9 mouse cellular contexts compared by ENCODE assay signal in the genomic region with DNA sequence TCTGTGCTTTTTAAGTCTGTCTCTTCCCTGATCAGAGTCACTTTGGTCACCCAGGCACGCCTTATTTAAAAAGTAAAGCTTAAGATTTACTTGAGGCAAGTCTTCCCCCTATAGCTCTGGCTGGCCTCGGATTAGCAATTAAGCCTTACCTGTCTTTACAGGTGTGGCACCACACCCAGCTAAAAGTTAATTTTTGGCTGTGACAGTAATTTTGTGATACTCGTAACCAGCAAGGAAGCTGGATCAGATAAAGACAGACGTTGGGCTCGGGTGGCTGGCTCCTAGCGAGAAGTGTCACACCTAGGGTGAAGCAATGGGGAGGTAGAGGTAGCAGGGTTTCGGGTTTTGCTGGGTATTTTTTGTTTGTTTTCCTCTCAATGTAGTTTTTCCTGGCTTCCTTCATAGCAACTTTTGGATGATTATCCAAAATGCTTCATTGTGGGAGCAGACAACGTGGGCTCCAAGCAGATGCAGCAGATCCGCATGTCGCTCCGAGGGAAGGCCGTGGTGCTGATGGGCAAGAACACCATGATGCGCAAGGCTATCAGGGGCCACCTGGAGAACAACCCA. TPM values are rescaled to one million over a fixed set of nuclear protein-coding genes. Genes with fewer than 3 reads are reported as not detected.
DNase-seq lines count a peak whose midpoint lies in the region; ATAC-seq and TF ChIP-seq lines count a peak whose summit lies in the region.
"Had no signal": no experiment of that assay in that cellular context is flagged by ENCODE, and none has a peak within 500 bp of the region (broad histone marks: within the 10 kb centered on the region; RNA-seq: fewer than 3 reads in every experiment).

No protein-coding gene starts in this region.

- H3K9me3 ChIP-seq in G1E (replicated peaks), result no peaks in the 10 kb centered on the region
- H3K9me3 ChIP-seq in hindbrain, embryonic 11.5 days (ENCODE audit: control insufficient read depth, low read length), result no peaks in the 10 kb centered on the region

- H3K27ac ChIP-seq in heart, adult 2 months, result no peak overlapping the region
- no peak overlapping the region for H3K27ac ChIP-seq in hindbrain, embryonic 11.5 days (ENCODE audit: low read depth, low read length)
- peak overlapping the region; percentile 42 for H3K27ac ChIP-seq in macrophage

- H3K27me3 ChIP-seq in heart, adult 2 months (ENCODE audit: control insufficient read depth, insufficient read depth, low read length), result no peaks in the 10 kb centered on the region
- no peaks in the 10 kb centered on the region for H3K27me3 ChIP-seq in G1E (ENCODE audit: insufficient read depth, low read length)
- no peaks in the 10 kb centered on the region for H3K27me3 ChIP-seq in hindbrain, embryonic 11.5 days (ENCODE audit: control insufficient read depth, insufficient read depth, low read length)

- TF ChIP-seq CTCF in heart, adult 2 months (IDR thresholded peaks at IDR 0.05), result no peak
- no peak for TF ChIP-seq CTCF in G1E (IDR thresholded peaks at IDR 0.05; ENCODE audit: low read depth, low read length)

- no peak for ATAC-seq in G1E (ENCODE audit: extremely low read depth, insufficient number of reproducible peaks, low FRiP score, poor library complexity, severe bottlenecking)
- no peak for ATAC-seq in hindbrain, embryonic 11.5 days (ENCODE audit: low FRiP score)

- peaks cover 9% of the 10 kb centered on the region; the same call in 1 of the 2 replicates for H3K36me3 ChIP-seq in heart, adult 2 months (ENCODE audit: control insufficient read depth, insufficient read depth, low read length)
- H3K36me3 ChIP-seq in G1E (replicated peaks) (peaks cover 44% of the 10 kb centered on the region), macrophage (ENCODE audit: inconsistent target) (peaks cover 20% of the 10 kb centered on the region; the same call in 1 of the 2 replicates)
- H3K36me3 ChIP-seq in hindbrain, embryonic 11.5 days (ENCODE audit: control insufficient read depth, insufficient read depth, low read length), result peaks cover 10% of the 10 kb centered on the region; the same call in 1 of the 2 replicates

- TF ChIP-seq EP300 in heart, adult 2 months (IDR thresholded peaks at IDR 0.05; ENCODE audit: insufficient read depth, low read depth, low read length), result no peak

- intact Hi-C loops in heart, adult 2 months (cut with DNase I), result no loop called here

- H3K79me2 ChIP-seq in heart, adult 2 months (replicated peaks; ENCODE audit: control insufficient read depth, insufficient read depth, low read length), result peaks cover 3% of the 10 kb centered on the region
- peaks cover 21% of the 10 kb centered on the region for H3K79me2 ChIP-seq in macrophage (ENCODE audit: inconsistent target)

- H3K4me1 ChIP-seq in heart, adult 2 months (ENCODE audit: control insufficient read depth, insufficient read depth, low read length), result peaks cover 2% of the 10 kb centered on the region
- peaks cover 29% of the 10 kb centered on the region for H3K4me1 ChIP-seq in G1E (ENCODE audit: insufficient read depth, low read depth, low read length)
- H3K4me1 ChIP-seq in hindbrain, embryonic 11.5 days (replicated peaks; ENCODE audit: control insufficient read depth, insufficient read depth, low read length), result peaks cover 4% of the 10 kb centered on the region; the same call in 1 of the 2 replicates

- peak overlapping the region; percentile 68 for H3K4me2 ChIP-seq in hindbrain, embryonic 11.5 days (replicated peaks; ENCODE audit: low read depth, low read length)

- H3K9ac ChIP-seq in heart, adult 2 months (ENCODE audit: low read depth, low read length), result no peak overlapping the region
- H3K9ac ChIP-seq in hindbrain, embryonic 11.5 days (ENCODE audit: low read depth, low read length), result peak overlapping the region; percentile 86

- H3K4me3 ChIP-seq in heart, adult 2 months, result peak overlapping the region; percentile 79
- H3K4me3 ChIP-seq in G1E (ENCODE audit: low read depth, low read length), result peak overlapping the region; percentile 93
- H3K4me3 ChIP-seq in hindbrain, embryonic 11.5 days (ENCODE audit: low read depth, low read length), result peak overlapping the region; percentile 80
- H3K4me3 ChIP-seq in macrophage (ENCODE audit: inconsistent target), result peak overlapping the region; percentile 51

- WGBS in heart, adult 2 months, result 43% methylated on average over 13 of the region's 13 CpGs
- WGBS in hindbrain, embryonic 11.5 days, result 41% methylated on average over 13 of the region's 13 CpGs
- WGBS in macrophage (ENCODE audit: missing documents), result 62% methylated on average over 13 of the region's 13 CpGs

- no peak for TF ChIP-seq POLR2A in heart, adult 2 months (IDR thresholded peaks at IDR 0.05; ENCODE audit: insufficient read depth, low read depth, low read length)

- no peak for DNase-seq in heart, adult 2 months
- no peak for DNase-seq in heart, adult 18-20 months
- no peak for DNase-seq in G1E (ENCODE audit: low spot score)
- no peak for DNase-seq in hindbrain, embryonic 11.5 days (ENCODE audit: low spot score)
- no peak for DNase-seq in adrenal gland, adult 2 months
- no peak for DNase-seq in layer of hippocampus, adult 9-11 months
- no peak for DNase-seq in adrenal gland, postnatal 10 days
- DNase-seq: thymus, postnatal 25 days had no signal

RNA-seq across cellular contexts. Expression of a gene that starts 1.2 kb away (rescaled TPM):
- 100 to 1,000 TPM; 587 to 705 TPM for total RNA-seq in heart, adult 2 months (2021)
- 1,240 and 1,274 TPM in 2 replicates for polyA plus RNA-seq in heart, adult 2 months (2012; rRNA removed)
- total RNA-seq in heart, adult 18-20 months (2021), result 100 to 1,000 TPM; 624 to 648 TPM
- 870 and 980 TPM in 2 replicates for total RNA-seq in G1E (2014; fragmentation: Nextera tagmentation)
- 1,362 and 1,673 TPM in 2 replicates for total RNA-seq in G1E (2017)
- polyA plus RNA-seq in G1E (2012), result 712 and 915 TPM in 2 replicates
- 1,244 and 1,247 TPM in 2 replicates for polyA plus RNA-seq in hindbrain, embryonic 11.5 days (2014; fragmentation: Nextera tagmentation; extraction: Ambion mirVana)
- total RNA-seq in macrophage (2018; cell fraction: chromatin; rRNA removed), result 100 to 1,000 TPM in 3 of 26 experiments, 10 to 100 TPM in 23; 33.9 to 262 (median 61.4) TPM
- total RNA-seq in macrophage (2018; cell fraction: cytosol; rRNA removed), result 1,000 to 10,000 TPM in 11 of 26 experiments, 100 to 1,000 TPM in 15; 571 to 1,302 (median 885) TPM
- 100 to 1,000 TPM; 118 to 274 (median 175) TPM for total RNA-seq in macrophage (2018; cell fraction: nucleus; rRNA removed)
- 520 to 1,272 TPM (median 1,219 TPM) in 3 replicates for polyA plus RNA-seq in macrophage (2018)
- 100 to 1,000 TPM; 758 to 884 TPM for total RNA-seq in adrenal gland, adult 2 months (2021)
- polyA plus RNA-seq in adrenal gland, adult 2 months (2012; rRNA removed), result 1,163 and 1,198 TPM in 2 replicates
- 100 to 1,000 TPM; 933 to 968 TPM for total RNA-seq in adrenal gland, postnatal 10 days (2021)

RNA-seq across cellular contexts. Expression of a gene that starts 4.6 kb away (rescaled TPM):
- total RNA-seq in heart, adult 2 months (2021), result 10 to 100 TPM; 34.2 to 40.1 TPM
- 21.5 and 34.6 TPM in 2 replicates for polyA plus RNA-seq in heart, adult 2 months (2012; rRNA removed)
- 10 to 100 TPM; 39.1 to 41.5 TPM for total RNA-seq in heart, adult 18-20 months (2021)
- 78.5 and 96.0 TPM in 2 replicates for total RNA-seq in G1E (2014; fragmentation: Nextera tagmentation)
- 44.6 and 45.7 TPM in 2 replicates for total RNA-seq in G1E (2017)
- polyA plus RNA-seq in G1E (2012), result 137 and 158 TPM in 2 replicates
- polyA plus RNA-seq in hindbrain, embryonic 11.5 days (2014; fragmentation: Nextera tagmentation; extraction: Ambion mirVana), result 31.8 and 39.4 TPM in 2 replicates
- 100 to 1,000 TPM in 19 of 26 experiments, 10 to 100 TPM in 7; 62.0 to 244 (median 110) TPM for total RNA-seq in macrophage (2018; cell fraction: chromatin; rRNA removed)
- total RNA-seq in macrophage (2018; cell fraction: cytosol; rRNA removed), result 10 to 100 TPM; 10.0 to 31.8 (median 20.5) TPM
- total RNA-seq in macrophage (2018; cell fraction: nucleus; rRNA removed), result 10 to 100 TPM; 33.2 to 96.2 (median 57.2) TPM
- 12.9 to 25.7 TPM (median 22.1 TPM) in 3 replicates for polyA plus RNA-seq in macrophage (2018)
- 10 to 100 TPM; 48.6 to 51.1 TPM for total RNA-seq in adrenal gland, adult 2 months (2021)
- 41.2 and 49.4 TPM in 2 replicates for polyA plus RNA-seq in adrenal gland, adult 2 months (2012; rRNA removed)
- 10 to 100 TPM; 52.4 to 63.2 TPM for total RNA-seq in adrenal gland, postnatal 10 days (2021)

RNA-seq across cellular contexts. Expression of a gene that starts 53.9 kb away (rescaled TPM):
- 10 to 100 TPM; 35.9 to 37.1 TPM for total RNA-seq in heart, adult 2 months (2021)
- 51.9 and 56.5 TPM in 2 replicates for polyA plus RNA-seq in heart, adult 2 months (2012; rRNA removed)
- 10 to 100 TPM; 34.0 to 35.1 TPM for total RNA-seq in heart, adult 18-20 months (2021)
- total RNA-seq in G1E (2014; fragmentation: Nextera tagmentation), result 17.8 and 25.8 TPM in 2 replicates
- 12.0 and 14.2 TPM in 2 replicates for total RNA-seq in G1E (2017)
- polyA plus RNA-seq in G1E (2012), result 62.9 and 63.3 TPM in 2 replicates
- 9.0 and 10.1 TPM in 2 replicates for polyA plus RNA-seq in hindbrain, embryonic 11.5 days (2014; fragmentation: Nextera tagmentation; extraction: Ambion mirVana)
- 100 to 1,000 TPM; 147 to 750 (median 196) TPM for total RNA-seq in macrophage (2018; cell fraction: chromatin; rRNA removed)
- 100 to 1,000 TPM in 5 of 26 experiments, 10 to 100 TPM in 21; 72.4 to 157 (median 88.1) TPM for total RNA-seq in macrophage (2018; cell fraction: cytosol; rRNA removed)
- total RNA-seq in macrophage (2018; cell fraction: nucleus; rRNA removed), result 100 to 1,000 TPM; 108 to 337 (median 136) TPM
- polyA plus RNA-seq in macrophage (2018), result 48.5 to 74.5 TPM (median 67.7 TPM) in 3 replicates
- total RNA-seq in adrenal gland, adult 2 months (2021), result 10 to 100 TPM; 39.4 to 47.2 TPM
- polyA plus RNA-seq in adrenal gland, adult 2 months (2012; rRNA removed), result 66.9 and 67.5 TPM in 2 replicates
- 10 to 100 TPM; 55.1 to 72.4 TPM for total RNA-seq in adrenal gland, postnatal 10 days (2021)
